ENCODE assay signal across 8 mouse cellular contexts in the genomic region with DNA sequence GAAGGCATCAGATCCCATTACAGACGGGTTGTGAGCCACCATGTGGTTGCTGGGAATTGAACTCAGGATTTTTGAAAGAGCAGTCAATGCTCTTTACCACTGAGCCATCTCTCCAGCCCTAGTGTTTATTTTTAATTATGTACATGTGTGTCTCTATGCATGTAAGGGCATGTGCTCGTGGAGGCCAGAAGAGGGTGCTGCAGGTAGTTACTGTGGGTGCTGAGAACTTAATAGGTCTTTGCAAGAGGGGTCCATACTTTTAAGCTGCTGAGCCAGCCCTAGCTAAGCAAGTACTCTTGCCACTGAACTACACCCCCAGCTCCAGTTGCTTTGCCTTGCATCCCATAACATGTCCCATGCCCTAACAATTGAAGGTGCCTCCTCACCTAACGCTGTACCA. TPM values are rescaled to one million over a fixed set of nuclear protein-coding genes. Genes with fewer than 3 reads are reported as not detected.
DNase-seq lines count a peak whose midpoint lies in the region; ATAC-seq and TF ChIP-seq lines count a peak whose summit lies in the region.

No protein-coding gene starts in this region.

- H3K9ac ChIP-seq in lung, embryonic 16.5 days (ENCODE audit: low read length) = peak overlapping the region; percentile 86
- peak overlapping the region; percentile 87; the same call in 1 of the 2 replicates for H3K9ac ChIP-seq in embryonic facial prominence, embryonic 13.5 days

- no peak for ATAC-seq in lung, embryonic 16.5 days (ENCODE audit: low read depth)
- ATAC-seq in embryonic facial prominence, embryonic 13.5 days (ENCODE audit: insufficient number of reproducible peaks, insufficient read depth, low FRiP score, low TSS enrichment, low read depth) = no peak

- intact Hi-C loops in left cerebral cortex, postnatal 36 days (cut with DNase I) = no loop called here

- TF ChIP-seq POLR2A in olfactory bulb, adult 2 months (IDR thresholded peaks at IDR 0.05; ENCODE audit: insufficient read depth, low read depth, low read length) = no peak

- 83% methylated on average over 3 of the region's 3 CpGs for WGBS in lung, embryonic 16.5 days
- WGBS in embryonic facial prominence, embryonic 13.5 days = 77% methylated on average over 3 of the region's 3 CpGs
- WGBS in limb, embryonic 10.5 days = 87% methylated on average over 3 of the region's 3 CpGs
- 76% methylated on average over 3 of the region's 3 CpGs for WGBS in olfactory bulb, adult 2 months

- H3K4me1 ChIP-seq in lung, embryonic 16.5 days (replicated peaks; ENCODE audit: control insufficient read depth, insufficient read depth, low read length) = peaks cover 14% of the 10 kb centered on the region
- H3K4me1 ChIP-seq in embryonic facial prominence, embryonic 13.5 days = peaks cover 18% of the 10 kb centered on the region
- peaks cover 25% of the 10 kb centered on the region for H3K4me1 ChIP-seq in limb, embryonic 10.5 days
- peaks cover 8% of the 10 kb centered on the region for H3K4me1 ChIP-seq in olfactory bulb, adult 2 months (ENCODE audit: control insufficient read depth, insufficient read depth, low read length)

- no peak for TF ChIP-seq CTCF in olfactory bulb, adult 2 months (IDR thresholded peaks at IDR 0.05; ENCODE audit: insufficient read depth, low read depth, low read length)

- H3K4me3 ChIP-seq in lung, embryonic 16.5 days (ENCODE audit: low read length) = peak overlapping the region; percentile 82
- H3K4me3 ChIP-seq in embryonic facial prominence, embryonic 13.5 days = peak overlapping the region; percentile 87
- peak overlapping the region; percentile 87 for H3K4me3 ChIP-seq in limb, embryonic 10.5 days
- peak overlapping the region; percentile 73 for H3K4me3 ChIP-seq in olfactory bulb, adult 2 months (ENCODE audit: insufficient read depth, low read depth, low read length)

- no peak for DNase-seq in lung, adult 18-20 months
- no peak for DNase-seq in limb, embryonic 10.5 days (ENCODE audit: low spot score)
- no peak for DNase-seq in gastrocnemius, postnatal 4 days (ENCODE audit: low spot score in 2 of 2)
- DNase-seq in left cerebral cortex, postnatal 36 days (ENCODE audit: low spot score in 2 of 2) = no peak
- no peak for DNase-seq in embryo, embryonic 11 days

- H3K4me2 ChIP-seq in lung, embryonic 16.5 days (ENCODE audit: low read depth, low read length) = peak overlapping the region; percentile 97
- peak overlapping the region; percentile 92 for H3K4me2 ChIP-seq in embryonic facial prominence, embryonic 13.5 days

- H3K27me3 ChIP-seq in lung, embryonic 16.5 days (ENCODE audit: control insufficient read depth, insufficient read depth, low read depth, low read length) = no peaks in the 10 kb centered on the region
- H3K27me3 ChIP-seq in embryonic facial prominence, embryonic 13.5 days = no peaks in the 10 kb centered on the region
- H3K27me3 ChIP-seq in limb, embryonic 10.5 days (ENCODE audit: low read depth, poor library complexity, severe bottlenecking) = no peaks in the 10 kb centered on the region

- H3K36me3 ChIP-seq in lung, embryonic 16.5 days (ENCODE audit: control insufficient read depth, insufficient read depth, low read length) = peaks cover 12% of the 10 kb centered on the region
- peaks cover 72% of the 10 kb centered on the region for H3K36me3 ChIP-seq in embryonic facial prominence, embryonic 13.5 days
- H3K36me3 ChIP-seq in limb, embryonic 10.5 days = peaks cover 81% of the 10 kb centered on the region

- H3K27ac ChIP-seq in lung, embryonic 16.5 days (ENCODE audit: low read length) = 0 out of 2 replicates have a peak overlapping the region, but pooled peaks have one; percentile 1
- peak overlapping the region; percentile 93 for H3K27ac ChIP-seq in embryonic facial prominence, embryonic 13.5 days
- peak overlapping the region; percentile 91; the same call in 1 of the 2 replicates for H3K27ac ChIP-seq in limb, embryonic 10.5 days
- no peak overlapping the region for H3K27ac ChIP-seq in olfactory bulb, adult 2 months (ENCODE audit: insufficient read depth, low read depth, low read length)

- no peaks in the 10 kb centered on the region for H3K9me3 ChIP-seq in lung, embryonic 16.5 days (ENCODE audit: control insufficient read depth, low read length)
- no peaks in the 10 kb centered on the region for H3K9me3 ChIP-seq in embryonic facial prominence, embryonic 13.5 days
- H3K9me3 ChIP-seq in limb, embryonic 10.5 days (replicated peaks) = no peaks in the 10 kb centered on the region

RNA-seq across cellular contexts. Expression of gene Mri1, which starts 1.3 kb away (rescaled TPM):
- polyA plus RNA-seq in lung, embryonic 16.5 days (2015; fragmentation: Nextera tagmentation; extraction: Ambion mirVana) = 51.4 and 51.9 TPM in 2 replicates
- polyA plus RNA-seq in embryonic facial prominence, embryonic 13.5 days (2015; fragmentation: Nextera tagmentation; extraction: Ambion mirVana) = 62.4 and 69.8 TPM in 2 replicates
- polyA plus RNA-seq in limb, embryonic 10.5 days (2016; fragmentation: Nextera tagmentation; extraction: Ambion mirVana) = 75.0 and 83.0 TPM in 2 replicates
- not detected in 2 replicates for polyA plus RNA-seq in olfactory bulb, adult 2 months (2012; ENCODE audit: insufficient read depth, insufficient read length, low replicate concordance, missing spikeins)
- total RNA-seq in gastrocnemius, postnatal 4 days (2021) = 10 to 100 TPM; 18.8 to 27.0 TPM
- total RNA-seq in left cerebral cortex, postnatal 36 days (2021) = 10 to 100 TPM; 14.4 to 15.9 TPM

RNA-seq across cellular contexts. Expression of gene D8Ertd738e, which starts 6.3 kb away (rescaled TPM):
- polyA plus RNA-seq in lung, embryonic 16.5 days (2015; fragmentation: Nextera tagmentation; extraction: Ambion mirVana) = 333 and 350 TPM in 2 replicates
- polyA plus RNA-seq in embryonic facial prominence, embryonic 13.5 days (2015; fragmentation: Nextera tagmentation; extraction: Ambion mirVana) = 318 and 344 TPM in 2 replicates
- 420 and 449 TPM in 2 replicates for polyA plus RNA-seq in limb, embryonic 10.5 days (2016; fragmentation: Nextera tagmentation; extraction: Ambion mirVana)
- polyA plus RNA-seq in olfactory bulb, adult 2 months (2012; ENCODE audit: insufficient read depth, insufficient read length, low replicate concordance, missing spikeins) = not detected in 2 replicates
- 100 to 1,000 TPM; 197 to 218 TPM for total RNA-seq in gastrocnemius, postnatal 4 days (2021)
- total RNA-seq in left cerebral cortex, postnatal 36 days (2021) = 100 to 1,000 TPM; 113 to 146 TPM

RNA-seq across cellular contexts. Expression of gene Ccdc130, which starts 14.3 kb away (rescaled TPM):
- 18.4 and 19.4 TPM in 2 replicates for polyA plus RNA-seq in lung, embryonic 16.5 days (2015; fragmentation: Nextera tagmentation; extraction: Ambion mirVana)
- 21.6 and 22.2 TPM in 2 replicates for polyA plus RNA-seq in embryonic facial prominence, embryonic 13.5 days (2015; fragmentation: Nextera tagmentation; extraction: Ambion mirVana)
- 15.0 and 22.9 TPM in 2 replicates for polyA plus RNA-seq in limb, embryonic 10.5 days (2016; fragmentation: Nextera tagmentation; extraction: Ambion mirVana)
- polyA plus RNA-seq in olfactory bulb, adult 2 months (2012; ENCODE audit: insufficient read depth, insufficient read length, low replicate concordance, missing spikeins) = not detected in 2 replicates
- total RNA-seq in gastrocnemius, postnatal 4 days (2021) = 10 to 100 TPM; 11.2 to 15.1 TPM
- total RNA-seq in left cerebral cortex, postnatal 36 days (2021) = 10 to 100 TPM; 23.1 to 28.2 TPM

RNA-seq across cellular contexts. Expression of gene Zswim4, which starts 19.0 kb away (rescaled TPM):
- 14.4 and 14.6 TPM in 2 replicates for polyA plus RNA-seq in lung, embryonic 16.5 days (2015; fragmentation: Nextera tagmentation; extraction: Ambion mirVana)
- 19.6 and 22.6 TPM in 2 replicates for polyA plus RNA-seq in embryonic facial prominence, embryonic 13.5 days (2015; fragmentation: Nextera tagmentation; extraction: Ambion mirVana)
- 40.1 and 44.4 TPM in 2 replicates for polyA plus RNA-seq in limb, embryonic 10.5 days (2016; fragmentation: Nextera tagmentation; extraction: Ambion mirVana)
- polyA plus RNA-seq in olfactory bulb, adult 2 months (2012; ENCODE audit: insufficient read depth, insufficient read length, low replicate concordance, missing spikeins) = 65.7 TPM in 1 of 2 replicates, not detected in the other
- 1 to 10 TPM; 9.5 to 9.8 TPM for total RNA-seq in gastrocnemius, postnatal 4 days (2021)
- total RNA-seq in left cerebral cortex, postnatal 36 days (2021) = 10 to 100 TPM; 12.5 to 16.9 TPM

Comparison
In these comparisons a context has a peak if more than half of its experiments do, and no peak if none do; other contexts are left out.
1. RNA of gene D8Ertd738e, which starts 6.3 kb away (polyA plus RNA-seq): 420 to 449 TPM in limb, embryonic 10.5 days, 318 to 344 TPM in embryonic facial prominence, embryonic 13.5 days and 333 to 350 TPM in lung, embryonic 16.5 days; not detected in olfactory bulb, adult 2 months; every median in the first group is over 100 times any median in the second.
2. RNA of gene Ccdc130, which starts 14.3 kb away (polyA plus RNA-seq): 15.0 to 22.9 TPM in limb, embryonic 10.5 days, 21.6 to 22.2 TPM in embryonic facial prominence, embryonic 13.5 days and 18.4 to 19.4 TPM in lung, embryonic 16.5 days; not detected in olfactory bulb, adult 2 months; every median in the first group is over 10 times any median in the second.
3. Peak in every context shown above with its lines, with median percentiles within 50 percentile points of each other: H3K4me3 ChIP-seq.